Mouse (Mus musculus) lung, postnatal 0 days (tissue): Measurements from ENCODE around the gene Nr0b2. TPM values are rescaled to one million over a fixed set of nuclear protein-coding genes. Genes with fewer than 3 reads are reported as not detected.
A peak's percentile ranks its signal among the peaks of the same experiment; 100 is the strongest.

Source experiments
- ATAC-seq: fragments of 200-750 bp; cut with Nextera tagmentation; 2 replicates; pipeline ENCODE4 v1.8.0; 2017; ENCODE audit warnings: moderate library complexity
- DNase-seq: peaks from one replicate; pipeline ENCODE4 v3.0.0-alpha.2; 2016; ENCODE audit warnings: low spot score
- H3K27ac ChIP-seq: fragments of 300-500 bp; sonication (generic); 2 replicates; pipeline ENCODE4 v1.5.1; 2014; ENCODE audit warnings: antibody characterized with exemption, mild to moderate bottlenecking, low read length, mixed read lengths
- H3K27me3 ChIP-seq: fragments of 300-500 bp; sonication (generic); replicated peaks from 2 replicates; pipeline ENCODE4 v1.6.1; 2014; ENCODE audit warnings: low read length, mixed read lengths; ENCODE audit not compliant: insufficient read depth
- H3K36me3 ChIP-seq: fragments of 300-500 bp; sonication (generic); 2 replicates; pipeline ENCODE4 v1.6.1; 2014; ENCODE audit warnings: low read length, mixed read lengths; ENCODE audit not compliant: insufficient read depth
- H3K4me1 ChIP-seq: fragments of 300-500 bp; sonication (generic); 2 replicates; pipeline ENCODE4 v1.6.1; 2014; ENCODE audit warnings: antibody characterized with exemption, low read depth, low read length, mixed read lengths; ENCODE audit not compliant: insufficient read depth
- H3K4me2 ChIP-seq: fragments of 300-500 bp; sonication (generic); replicated peaks from 2 replicates; pipeline ENCODE4 v1.6.1; 2014; ENCODE audit warnings: low read depth, mild to moderate bottlenecking, low read length, moderate library complexity, mixed read lengths
- H3K4me3 ChIP-seq: fragments of 300-500 bp; sonication (generic); 2 replicates; pipeline ENCODE4 v1.5.1; 2014; ENCODE audit warnings: low read depth, low read length
- H3K9ac ChIP-seq: fragments of 300-500 bp; sonication (generic); replicated peaks from 2 replicates; pipeline ENCODE4 v1.6.1; 2014; ENCODE audit warnings: low read depth, mild to moderate bottlenecking
- H3K9me3 ChIP-seq: fragments of 300-500 bp; sonication (generic); 2 replicates; pipeline ENCODE4 v1.6.1; 2016; ENCODE audit warnings: low read length, mixed read lengths
- CTCF ChIP-seq: IDR thresholded peaks from 2 replicates; pipeline ENCODE4 v1.5.1; 2016; ENCODE audit warnings: antibody characterized with exemption, mild to moderate bottlenecking
- EP300 ChIP-seq: IDR thresholded peaks from 2 replicates; pipeline ENCODE4 v1.6.1; 2016; ENCODE audit warnings: antibody characterized with exemption, mild to moderate bottlenecking, control low read depth
- WGBS: fragments of 180-500 bp; shearing (Covaris S2); extraction: QIAGEN DNeasy Blood & Tissue Kit; methylation state at CpG from one replicate; pipeline ENCODE4 v1.1.7; 2014; 5-methylcytosine and 5-hydroxymethylcytosine counted together
- polyA plus RNA-seq: library from polyadenylated mRNA; unstranded; fragments of >200 nt; fragmentation: Nextera tagmentation; extraction: Ambion mirVana; gene quantifications from 2 replicates; pipeline ENCODE4 v1.2.1, GENCODE M21; 2015

Gene Nr0b2
- polyA plus RNA-seq, 1 experiment from 2014 or later = 0.37 TPM

- Histone ChIP-seq H3K4me3 (no peak overlapping the region), H3K9me3 (no peaks in the 10 kb centered on the region), H3K27me3 (no peaks in the 10 kb centered on the region), H3K4me1 (no peaks in the 10 kb centered on the region), H3K36me3 (no peaks in the 10 kb centered on the region), H3K4me2 (no peak overlapping the region), H3K27ac (no peak overlapping the region), H3K9ac (no peak overlapping the region)
- TF ChIP-seq CTCF = no peak
- TF ChIP-seq EP300 = no peak
- WGBS = 63% methylated on average over 4 of the region's 4 CpGs
- DNase-seq (no peak), ATAC-seq (no peak)
Observed at GRCm38 (mm10) chr4:133561622-133562021, 8.4 kb downstream of the Nr0b2 start.

GRCm38 (mm10) chr4:133563123-133563571, 10.0 kb downstream of the Nr0b2 start:
- Histone ChIP-seq H3K27me3 (no peaks in the 10 kb centered on the region), H3K4me3 (no peak overlapping the region), H3K27ac (no peak overlapping the region), H3K4me2 (no peak overlapping the region), H3K4me1 (no peaks in the 10 kb centered on the region), H3K36me3 (no peaks in the 10 kb centered on the region), H3K9ac (no peak overlapping the region), H3K9me3 (no peaks in the 10 kb centered on the region)
- TF ChIP-seq EP300 (no peak), CTCF (no peak)
- DNase-seq (no peak), ATAC-seq (no peak)
- WGBS = 54% methylated on average over 11 of the region's 11 CpGs

- H3K27me3 ChIP-seq = no peaks in the 10 kb centered on the region
- H3K4me2 ChIP-seq = no peak overlapping the region
- H3K9me3 ChIP-seq = no peaks in the 10 kb centered on the region
- no peak overlapping the region for H3K27ac ChIP-seq
- H3K36me3 ChIP-seq = no peaks in the 10 kb centered on the region
- H3K9ac ChIP-seq = no peak overlapping the region
- no peak for ATAC-seq
- no peak for DNase-seq
- WGBS = 21% methylated on average over 8 of the region's 8 CpGs
- TF ChIP-seq CTCF = no peak
- TF ChIP-seq EP300 = no peak
- no peaks in the 10 kb centered on the region for H3K4me1 ChIP-seq
- H3K4me3 ChIP-seq = no peak overlapping the region
Observed at GRCm38 (mm10) chr4:133567251-133567650, 14.1 kb downstream of the Nr0b2 start.

GRCm38 (mm10) chr4:133569291-133570065, 16.3 kb downstream of the Nr0b2 start:
- 82% methylated on average over 10 of the region's 10 CpGs for WGBS
- H3K27ac ChIP-seq = no peak overlapping the region
- H3K4me1 ChIP-seq = no peaks in the 10 kb centered on the region; the same call in 1 of the 2 replicates
- H3K27me3 ChIP-seq = no peaks in the 10 kb centered on the region
- no peak overlapping the region for H3K4me2 ChIP-seq
- H3K4me3 ChIP-seq = no peak overlapping the region
- no peak for ATAC-seq
- TF ChIP-seq EP300 = no peak
- TF ChIP-seq CTCF = no peak
- H3K36me3 ChIP-seq = no peaks in the 10 kb centered on the region
- DNase-seq = no peak
- no peaks in the 10 kb centered on the region for H3K9me3 ChIP-seq
- H3K9ac ChIP-seq = no peak overlapping the region

GRCm38 (mm10) chr4:133570066-133570466, 16.9 kb downstream of the Nr0b2 start:
- Histone ChIP-seq H3K4me1 (peaks cover 3% of the 10 kb centered on the region; the same call in 1 of the 2 replicates), H3K9ac (no peak overlapping the region), H3K27me3 (no peaks in the 10 kb centered on the region), H3K4me3 (no peak overlapping the region), H3K4me2 (no peak overlapping the region), H3K27ac (no peak overlapping the region), H3K9me3 (no peaks in the 10 kb centered on the region), H3K36me3 (no peaks in the 10 kb centered on the region)
- 39% methylated on average over 10 of the region's 10 CpGs for WGBS
- TF ChIP-seq CTCF (no peak), EP300 (no peak)
- DNase-seq (peak; percentile 61), ATAC-seq (no peak)

GRCm38 (mm10) chr4:133574070-133574842, 21.1 kb downstream of the Nr0b2 start, which contains the start of gene Gpatch3:
TSS of gene Gpatch3 (plus strand) at chr4:133574745.
- TF ChIP-seq EP300 = 0 out of 2 replicates have a peak, but pooled peaks have one; percentile 56
- peak; percentile 42 for TF ChIP-seq CTCF
- Histone ChIP-seq H3K9ac (peak within 1 kb of the TSS; percentile 88), H3K4me2 (peak within 1 kb of the TSS; percentile 94), H3K27ac (peak within 1 kb of the TSS; percentile 66), H3K4me1 (peaks cover 7% of the 10 kb centered on the region; the same call in 1 of the 2 replicates), H3K9me3 (no peaks in the 10 kb centered on the region), H3K36me3 (no peaks in the 10 kb centered on the region), H3K27me3 (no peaks in the 10 kb centered on the region), H3K4me3 (peak within 1 kb of the TSS; percentile 89)
- peak; percentile 96 for ATAC-seq
- 5% methylated on average over 44 of the region's 44 CpGs for WGBS
- DNase-seq = peak; percentile 96
